Mouse (Mus musculus): ENCODE measurements around the gene Thegl. TPM values are rescaled to one million over a fixed set of nuclear protein-coding genes. Genes with fewer than 3 reads are reported as not detected.
"Not testable (repeated sequence)": the region's sequence is repeated elsewhere in the genome, so short reads cannot be mapped to it uniquely, and the experiment has no call there.

Gene Thegl
- polyA plus RNA-seq, 1 experiment from 2014 or later: 0.08 TPM

DNA sequence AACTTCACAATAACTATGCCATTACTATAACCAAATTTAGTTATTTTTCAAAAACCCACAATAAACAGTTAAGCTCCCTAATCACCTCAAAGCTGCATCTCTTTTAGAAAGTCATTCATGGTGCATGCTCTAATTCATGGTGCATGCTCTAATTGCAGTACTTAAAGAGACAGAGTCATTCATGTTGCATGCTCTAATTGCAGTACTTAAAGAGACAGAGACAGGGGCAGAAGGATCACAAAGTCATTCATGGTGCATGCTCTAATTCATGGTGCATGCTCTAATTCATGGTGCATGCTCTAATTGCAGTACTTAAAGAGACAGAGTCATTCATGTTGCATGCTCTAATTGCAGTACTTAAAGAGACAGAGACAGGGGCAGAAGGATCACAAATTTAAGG, 19.3 kb downstream of the Thegl start:
- ATAC-seq (ENCODE audit: insufficient read depth, low FRiP score); H3K4me1 ChIP-seq (ENCODE audit: control insufficient read depth, insufficient read depth, low read length); H3K9ac ChIP-seq (ENCODE audit: low read length); H3K36me3 ChIP-seq (ENCODE audit: control insufficient read depth, insufficient read depth, low read length); H3K4me3 ChIP-seq (replicated peaks; ENCODE audit: low read length); H3K27me3 ChIP-seq (ENCODE audit: control insufficient read depth, insufficient read depth, low read length); H3K9me3 ChIP-seq (replicated peaks; ENCODE audit: control insufficient read depth, low read length); H3K4me2 ChIP-seq (ENCODE audit: low read depth, low read length); H3K27ac ChIP-seq (ENCODE audit: low read length): not testable (repeated sequence)

DNA sequence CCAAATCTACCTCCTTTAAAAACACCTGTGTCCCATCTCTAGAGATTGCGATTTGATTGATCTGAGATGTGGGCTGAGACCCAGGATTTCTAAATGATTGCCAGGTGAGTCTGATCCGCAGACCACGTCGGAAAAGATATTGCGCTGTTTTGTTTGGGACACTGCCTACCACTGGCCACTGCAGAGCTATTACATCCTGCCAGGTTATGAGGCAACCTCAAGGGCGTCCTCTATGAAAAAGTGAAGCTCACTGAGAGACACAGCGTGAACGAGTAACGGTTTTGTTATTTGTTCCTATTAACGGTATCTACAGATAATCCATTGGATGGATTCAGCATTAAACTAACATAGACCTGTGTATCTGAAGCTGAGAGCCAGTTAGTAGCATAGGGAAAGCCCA, 22.6 kb downstream of the Thegl start:
- Histone ChIP-seq H3K4me2 (ENCODE audit: low read depth, low read length) (no peak overlapping the region), H3K9ac (ENCODE audit: low read length) (no peak overlapping the region), H3K4me1 (ENCODE audit: control insufficient read depth, insufficient read depth, low read length) (no peaks in the 10 kb centered on the region), H3K9me3 (replicated peaks; ENCODE audit: control insufficient read depth, low read length) (no peaks in the 10 kb centered on the region), H3K27ac (ENCODE audit: low read length) (no peak overlapping the region), H3K27me3 (ENCODE audit: control insufficient read depth, insufficient read depth, low read length) (no peaks in the 10 kb centered on the region), H3K4me3 (replicated peaks; ENCODE audit: low read length) (no peak overlapping the region), H3K36me3 (ENCODE audit: control insufficient read depth, insufficient read depth, low read length) (no peaks in the 10 kb centered on the region)
- WGBS: 85% methylated on average over 10 of the region's 10 CpGs
- no peak for ATAC-seq (ENCODE audit: insufficient read depth, low FRiP score)

GRCm38 (mm10) chr5:77039391-77039790, 23.6 kb downstream of the Thegl start:
- no peaks in the 10 kb centered on the region for H3K4me1 ChIP-seq (ENCODE audit: control insufficient read depth, insufficient read depth, low read length)
- no peak for ATAC-seq (ENCODE audit: insufficient read depth, low FRiP score)
- H3K9me3 ChIP-seq (replicated peaks; ENCODE audit: control insufficient read depth, low read length): no peaks in the 10 kb centered on the region

DNA sequence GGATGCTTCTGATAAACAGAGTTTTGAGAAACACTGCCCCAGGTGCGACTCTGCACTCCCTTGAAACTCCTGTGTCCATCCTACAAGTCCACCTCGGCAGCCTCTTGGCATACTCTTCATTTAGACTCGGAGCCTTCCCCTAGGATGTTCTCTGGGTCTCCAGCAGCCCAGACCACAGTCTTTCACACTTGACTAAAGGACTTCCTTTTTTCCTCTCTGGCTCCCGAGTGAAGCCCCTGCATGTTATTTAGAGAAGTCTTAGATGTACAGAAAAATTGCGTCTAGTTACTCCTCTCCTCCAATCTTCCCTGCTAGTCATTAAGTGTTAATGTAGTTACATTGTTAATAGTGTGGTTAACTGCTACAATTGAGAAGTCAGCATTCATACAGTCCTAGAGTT, 28.5 kb downstream of the Thegl start:
- 61% methylated on average over 5 of the region's 5 CpGs for WGBS
- no peak for ATAC-seq (ENCODE audit: insufficient read depth, low FRiP score)
- Histone ChIP-seq H3K27me3 (ENCODE audit: control insufficient read depth, insufficient read depth, low read length) (no peaks in the 10 kb centered on the region), H3K9ac (ENCODE audit: low read length) (no peak overlapping the region), H3K36me3 (ENCODE audit: control insufficient read depth, insufficient read depth, low read length) (no peaks in the 10 kb centered on the region), H3K9me3 (replicated peaks; ENCODE audit: control insufficient read depth, low read length) (no peaks in the 10 kb centered on the region), H3K4me1 (ENCODE audit: control insufficient read depth, insufficient read depth, low read length) (no peaks in the 10 kb centered on the region), H3K4me2 (ENCODE audit: low read depth, low read length) (no peak overlapping the region), H3K4me3 (replicated peaks; ENCODE audit: low read length) (no peak overlapping the region), H3K27ac (ENCODE audit: low read length) (no peak overlapping the region)

More at GRCm38 (mm10) chr5:77039391-77039790, 23.6 kb downstream of the Thegl start:
- no peaks in the 10 kb centered on the region for H3K27me3 ChIP-seq (ENCODE audit: control insufficient read depth, insufficient read depth, low read length)
- H3K27ac ChIP-seq (ENCODE audit: low read length): no peak overlapping the region
- H3K4me2 ChIP-seq (ENCODE audit: low read depth, low read length): no peak overlapping the region
- H3K4me3 ChIP-seq (replicated peaks; ENCODE audit: low read length): no peak overlapping the region
- no peak overlapping the region for H3K9ac ChIP-seq (ENCODE audit: low read length)
- H3K36me3 ChIP-seq (ENCODE audit: control insufficient read depth, insufficient read depth, low read length): no peaks in the 10 kb centered on the region

GRCm38 (mm10) chr5:77052616-77053015, 36.8 kb downstream of the Thegl start:
- Histone ChIP-seq H3K4me2 (ENCODE audit: low read depth, low read length) (no peak overlapping the region), H3K27me3 (ENCODE audit: control insufficient read depth, insufficient read depth, low read length) (no peaks in the 10 kb centered on the region), H3K4me1 (ENCODE audit: control insufficient read depth, insufficient read depth, low read length) (no peaks in the 10 kb centered on the region), H3K9ac (ENCODE audit: low read length) (no peak overlapping the region), H3K27ac (ENCODE audit: low read length) (no peak overlapping the region), H3K9me3 (replicated peaks; ENCODE audit: control insufficient read depth, low read length) (no peaks in the 10 kb centered on the region), H3K36me3 (ENCODE audit: control insufficient read depth, insufficient read depth, low read length) (no peaks in the 10 kb centered on the region), H3K4me3 (replicated peaks; ENCODE audit: low read length) (no peak overlapping the region)
- 87% methylated on average over 5 of the region's 5 CpGs for WGBS
- ATAC-seq (ENCODE audit: insufficient read depth, low FRiP score): no peak

- H3K27ac ChIP-seq (ENCODE audit: low read length): no peak overlapping the region
- ATAC-seq (ENCODE audit: insufficient read depth, low FRiP score): no peak
These were observed 41.1 kb downstream of the Thegl start for GRCm38 (mm10) chr5:77056881-77057440.

GRCm38 (mm10) chr5:77060363-77060762, 44.5 kb downstream of the Thegl start:
- H3K27ac ChIP-seq (ENCODE audit: low read length): no peak overlapping the region
- no peaks in the 10 kb centered on the region for H3K36me3 ChIP-seq (ENCODE audit: control insufficient read depth, insufficient read depth, low read length)
- no peaks in the 10 kb centered on the region for H3K9me3 ChIP-seq (replicated peaks; ENCODE audit: control insufficient read depth, low read length)
- WGBS: 40% methylated on average over 10 of the region's 10 CpGs
- no peaks in the 10 kb centered on the region for H3K27me3 ChIP-seq (ENCODE audit: control insufficient read depth, insufficient read depth, low read length)
- no peak overlapping the region for H3K4me3 ChIP-seq (replicated peaks; ENCODE audit: low read length)
- H3K9ac ChIP-seq (ENCODE audit: low read length): no peak overlapping the region
- no peak for ATAC-seq (ENCODE audit: insufficient read depth, low FRiP score)
- no peaks in the 10 kb centered on the region for H3K4me1 ChIP-seq (ENCODE audit: control insufficient read depth, insufficient read depth, low read length)
- H3K4me2 ChIP-seq (ENCODE audit: low read depth, low read length): no peak overlapping the region

More at GRCm38 (mm10) chr5:77056881-77057440, 41.1 kb downstream of the Thegl start:
- H3K27me3 ChIP-seq (ENCODE audit: control insufficient read depth, insufficient read depth, low read length): no peaks in the 10 kb centered on the region
- no peak overlapping the region for H3K4me2 ChIP-seq (ENCODE audit: low read depth, low read length)
- 71% methylated on average over 12 of the region's 12 CpGs for WGBS
- H3K4me3 ChIP-seq (replicated peaks; ENCODE audit: low read length): no peak overlapping the region
- no peaks in the 10 kb centered on the region for H3K9me3 ChIP-seq (replicated peaks; ENCODE audit: control insufficient read depth, low read length)
- no peak overlapping the region for H3K9ac ChIP-seq (ENCODE audit: low read length)
- H3K4me1 ChIP-seq (ENCODE audit: control insufficient read depth, insufficient read depth, low read length): no peaks in the 10 kb centered on the region
- H3K36me3 ChIP-seq (ENCODE audit: control insufficient read depth, insufficient read depth, low read length): no peaks in the 10 kb centered on the region

- no peaks in the 10 kb centered on the region for H3K27me3 ChIP-seq (ENCODE audit: control insufficient read depth, insufficient read depth, low read length)
- 0 out of 2 replicates have a peak overlapping the region, but pooled peaks have one; percentile 9 for H3K4me3 ChIP-seq (replicated peaks; ENCODE audit: low read length)
- no peak overlapping the region for H3K27ac ChIP-seq (ENCODE audit: low read length)
- 34% methylated on average over 17 of the region's 17 CpGs for WGBS
- H3K36me3 ChIP-seq (ENCODE audit: control insufficient read depth, insufficient read depth, low read length): no peaks in the 10 kb centered on the region
- H3K9me3 ChIP-seq (replicated peaks; ENCODE audit: control insufficient read depth, low read length): no peaks in the 10 kb centered on the region
- ATAC-seq (ENCODE audit: insufficient read depth, low FRiP score): no peak
- no peak overlapping the region for H3K4me2 ChIP-seq (ENCODE audit: low read depth, low read length)
- H3K4me1 ChIP-seq (ENCODE audit: control insufficient read depth, insufficient read depth, low read length): no peaks in the 10 kb centered on the region
- no peak overlapping the region for H3K9ac ChIP-seq (ENCODE audit: low read length)
These were observed 45.7 kb downstream of the Thegl start for GRCm38 (mm10) chr5:77061372-77062038.

DNA sequence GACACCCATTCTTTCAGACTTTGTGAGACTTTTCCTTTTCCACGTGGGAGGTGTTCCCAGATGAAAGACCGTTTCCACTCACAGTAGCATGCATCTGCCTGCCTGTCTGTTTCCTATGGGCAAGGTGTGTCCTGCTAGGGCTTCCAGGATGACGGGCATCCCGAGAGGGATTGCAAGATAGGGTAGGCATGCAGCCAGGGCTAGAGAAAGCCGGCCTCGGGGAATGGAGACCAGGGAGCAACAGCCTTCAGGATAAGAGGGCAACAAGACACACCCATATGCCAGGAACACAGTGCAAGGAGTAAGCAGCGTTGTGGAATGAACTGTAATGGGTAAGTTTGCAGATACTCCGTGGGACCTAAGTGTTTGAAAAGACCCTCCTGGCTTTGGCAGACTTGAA, 51.5 kb downstream of the Thegl start:
- Histone ChIP-seq H3K27ac (ENCODE audit: low read length) (no peak overlapping the region), H3K4me1 (ENCODE audit: control insufficient read depth, insufficient read depth, low read length) (no peaks in the 10 kb centered on the region), H3K4me2 (ENCODE audit: low read depth, low read length) (no peak overlapping the region), H3K27me3 (ENCODE audit: control insufficient read depth, insufficient read depth, low read length) (no peaks in the 10 kb centered on the region), H3K9me3 (replicated peaks; ENCODE audit: control insufficient read depth, low read length) (no peaks in the 10 kb centered on the region; the same call in 1 of the 2 replicates), H3K36me3 (ENCODE audit: control insufficient read depth, insufficient read depth, low read length) (no peaks in the 10 kb centered on the region), H3K9ac (ENCODE audit: low read length) (no peak overlapping the region), H3K4me3 (replicated peaks; ENCODE audit: low read length) (no peak overlapping the region)
- ATAC-seq (ENCODE audit: insufficient read depth, low FRiP score): no peak
- WGBS: 68% methylated on average over 8 of the region's 8 CpGs
